Mouse (Mus musculus) left cerebral cortex, postnatal 4 days (tissue): ENCODE data around the gene Lrrc63. TPM values are rescaled to one million over a fixed set of nuclear protein-coding genes. Genes with fewer than 3 reads are reported as not detected.
A peak's percentile ranks its signal among the peaks of the same experiment; 100 is the strongest.
"Not testable (repeated sequence)": the region's sequence is repeated elsewhere in the genome, so short reads cannot be mapped to it uniquely, and the experiment has no call there.

Experiments used
- DNase-seq: peaks from one replicate; pipeline ENCODE4 v3.0.0-alpha.2; 2022
- intact Hi-C: fragments of 180-260 bp; cut with DNase I; formaldehyde crosslinking; loops from one replicate; pipeline ENCODE4 v1.15.1; 2025
- total RNA-seq, 2 experiments: library from RNA; stranded (reverse); gene quantifications; 2 replicates each; pipeline ENCODE4 v1.2.3; 2021

The Lrrc63 gene
- total RNA-seq, result not detected

- peak; percentile 84 for DNase-seq
- intact Hi-C loops, result no loop called here
Measured at GRCm38 (mm10) chr14:75130501-75131318, at the start of gene Lrrc63, which contains the start of gene Lcp1. TSS of gene Lrrc63 (minus strand) at chr14:75130881. TSS of gene Lcp1 (plus strand) at chr14:75131101.

GRCm38 (mm10) chr14:75179255-75179963 is 48.7 kb upstream of the Lrrc63 start:
- DNase-seq, result no peak
- intact Hi-C loops, result no loop called here

- intact Hi-C loops, result no loop called here
- no peak for DNase-seq
Measured at GRCm38 (mm10) chr14:75178801-75179211, 48.1 kb upstream of the Lrrc63 start.

GRCm38 (mm10) chr14:75178384-75178793 is 47.7 kb upstream of the Lrrc63 start:
- no peak for DNase-seq
- intact Hi-C loops, result no loop called here

- no peak for DNase-seq
- intact Hi-C loops, result no loop called here
Measured at GRCm38 (mm10) chr14:75177400-75177799, 46.7 kb upstream of the Lrrc63 start.

- intact Hi-C loops, result no loop called here
- DNase-seq, result no peak
Measured at GRCm38 (mm10) chr14:75176425-75177045, 45.9 kb upstream of the Lrrc63 start.

- intact Hi-C loops, result no loop called here
Measured at GRCm38 (mm10) chr14:75175781-75176180, 45.1 kb upstream of the Lrrc63 start.

GRCm38 (mm10) chr14:75174731-75175555 is 44.3 kb upstream of the Lrrc63 start:
- no peak for DNase-seq
- intact Hi-C loops, result no loop called here

More at GRCm38 (mm10) chr14:75175781-75176180, 45.1 kb upstream of the Lrrc63 start:
- DNase-seq, result no peak

GRCm38 (mm10) chr14:75174296-75174695 is 43.6 kb upstream of the Lrrc63 start:
- intact Hi-C loops, result no loop called here
- no peak for DNase-seq

GRCm38 (mm10) chr14:75170546-75170945 is 39.9 kb upstream of the Lrrc63 start:
- intact Hi-C loops, result no loop called here
- no peak for DNase-seq

GRCm38 (mm10) chr14:75168501-75168900 is 37.8 kb upstream of the Lrrc63 start:
- no peak for DNase-seq
- intact Hi-C loops, result no loop called here

GRCm38 (mm10) chr14:75165574-75166131 is 35.0 kb upstream of the Lrrc63 start:
- DNase-seq, result no peak
- intact Hi-C loops, result no loop called here

GRCm38 (mm10) chr14:75164345-75164744 is 33.7 kb upstream of the Lrrc63 start:
- intact Hi-C loops, result no loop called here
- no peak for DNase-seq

GRCm38 (mm10) chr14:75163866-75164265 is 33.2 kb upstream of the Lrrc63 start:
- intact Hi-C loops, result no loop called here

GRCm38 (mm10) chr14:75159375-75159774 is 28.7 kb upstream of the Lrrc63 start:
- DNase-seq, result no peak
- intact Hi-C loops, result no loop called here

More at GRCm38 (mm10) chr14:75163866-75164265, 33.2 kb upstream of the Lrrc63 start:
- DNase-seq, result no peak

GRCm38 (mm10) chr14:75154481-75154880 is 23.8 kb upstream of the Lrrc63 start:
- intact Hi-C loops, result no loop called here
- no peak for DNase-seq

GRCm38 (mm10) chr14:75151146-75151545 is 20.5 kb upstream of the Lrrc63 start:
- intact Hi-C loops, result no loop called here
- no peak for DNase-seq

- intact Hi-C loops, result no loop called here
- no peak for DNase-seq
Measured at GRCm38 (mm10) chr14:75150653-75151052, 20.0 kb upstream of the Lrrc63 start.

GRCm38 (mm10) chr14:75148229-75148628 is 17.5 kb upstream of the Lrrc63 start:
- intact Hi-C loops, result no loop called here
- no peak for DNase-seq

GRCm38 (mm10) chr14:75147706-75148105 is 17.0 kb upstream of the Lrrc63 start:
- intact Hi-C loops, DNase-seq: not testable (repeated sequence)
